Mouse (Mus musculus): ENCODE data around the gene Tcfl5. TPM values are rescaled to one million over a fixed set of nuclear protein-coding genes. Genes with fewer than 3 reads are reported as not detected.

Gene Tcfl5
- 0.29 and 0.50 TPM in 2 replicates for polyA plus RNA-seq (2015; fragmentation: Nextera tagmentation; extraction: Ambion mirVana)

DNA sequence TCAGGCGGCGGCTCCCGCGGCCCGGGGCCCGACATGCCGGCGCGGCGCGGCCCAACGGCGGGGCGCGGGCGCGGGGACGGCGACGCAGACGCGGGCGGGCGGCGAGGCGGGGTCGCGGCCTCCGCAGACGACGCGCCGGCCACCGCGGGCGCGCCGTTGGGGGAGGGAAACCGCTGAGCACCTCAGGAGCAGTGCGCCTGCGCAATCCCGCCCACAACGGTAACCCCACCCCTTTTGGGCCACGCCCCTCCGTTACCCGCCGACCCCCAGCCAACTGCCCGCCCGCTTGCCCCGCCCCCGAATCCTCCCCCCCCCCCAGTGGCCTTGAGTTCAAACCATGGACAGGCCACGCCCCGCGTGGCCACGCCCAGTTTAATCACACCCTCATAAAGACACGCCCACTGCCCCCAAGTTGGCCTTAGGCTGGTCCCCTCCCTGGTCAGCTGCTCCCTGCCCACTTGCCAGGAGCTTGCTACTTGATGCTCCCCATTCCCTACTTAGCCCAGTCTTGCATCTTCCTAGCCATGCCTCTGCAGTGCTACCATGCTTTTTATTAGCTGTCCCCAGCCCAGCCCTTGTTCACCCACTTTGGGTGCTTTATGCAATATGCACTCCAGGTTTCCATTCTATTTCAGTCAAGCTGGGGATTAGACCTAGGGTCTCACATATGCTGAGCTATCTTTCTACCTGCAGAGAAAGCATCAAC is at the start of gene Tcfl5:
TSS of gene Tcfl5 (minus strand) at position 154 of the 706 bp plus-strand sequence.
- peak within 1 kb of the TSS; percentile 36 for H3K4me3 ChIP-seq
- H3K4me2 ChIP-seq (replicated peaks), result peak within 1 kb of the TSS; percentile 36
- no peak within 1 kb of the TSS for H3K27ac ChIP-seq (replicated peaks)
- H3K9me3 ChIP-seq, result peaks cover 19% of the 10 kb centered on the region
- H3K9ac ChIP-seq (replicated peaks), result no peak within 1 kb of the TSS
- H3K36me3 ChIP-seq, result no peaks in the 10 kb centered on the region
- ATAC-seq (replicated peaks), result no peak
- H3K4me1 ChIP-seq, result no peaks in the 10 kb centered on the region
- 5% methylated on average over 54 of the region's 56 CpGs for WGBS
- peaks cover 50% of the 10 kb centered on the region for H3K27me3 ChIP-seq

DNA sequence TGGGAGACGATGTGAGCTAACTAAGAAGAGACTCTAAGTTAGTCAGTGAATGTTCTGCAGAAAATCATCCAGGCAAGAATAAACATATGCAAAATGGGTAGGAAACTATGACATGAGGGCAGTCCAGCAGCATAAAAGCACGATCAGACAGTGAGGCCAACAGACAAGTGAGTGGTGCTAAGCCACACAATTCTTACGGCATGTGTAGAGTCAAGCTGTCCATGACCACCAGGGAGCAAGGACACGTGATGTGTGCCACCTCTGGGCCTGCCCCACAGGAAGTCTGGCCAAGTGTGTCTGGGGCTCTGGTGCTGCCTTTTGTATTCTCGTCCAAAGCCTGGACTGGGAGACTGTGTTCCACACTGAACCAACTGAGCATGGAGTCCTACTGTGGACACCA is 47.3 kb upstream of the Tcfl5 start:
- Histone ChIP-seq H3K27me3 (no peaks in the 10 kb centered on the region), H3K27ac (replicated peaks) (no peak overlapping the region), H3K9me3 (no peaks in the 10 kb centered on the region), H3K4me2 (replicated peaks) (no peak overlapping the region), H3K9ac (replicated peaks) (no peak overlapping the region), H3K4me3 (no peak overlapping the region), H3K4me1 (peaks cover 15% of the 10 kb centered on the region), H3K36me3 (peaks cover 60% of the 10 kb centered on the region)
- no peak for ATAC-seq (replicated peaks)
- WGBS, result 91% methylated on average over 5 of the region's 5 CpGs

DNA sequence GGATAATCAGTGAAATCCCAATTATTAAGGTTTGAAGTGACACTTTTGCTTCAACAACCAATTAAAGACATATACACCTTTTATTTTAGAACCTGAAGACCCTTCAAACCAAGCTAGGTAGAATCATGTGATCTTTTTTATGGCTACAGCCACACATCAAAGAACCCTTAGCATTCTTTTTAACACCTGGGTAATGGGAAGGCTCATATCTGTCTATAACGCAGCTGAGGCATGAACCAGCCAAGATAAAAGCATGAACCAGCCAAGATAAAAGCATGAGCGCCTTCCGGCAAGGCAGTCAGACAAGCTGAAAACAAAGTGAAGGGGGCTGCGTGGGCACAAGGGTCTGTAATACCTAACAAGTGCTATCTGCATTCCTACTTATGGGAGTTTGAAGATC is 41.5 kb upstream of the Tcfl5 start:
- H3K27ac ChIP-seq (replicated peaks), result no peak overlapping the region
- H3K4me3 ChIP-seq, result no peak overlapping the region
- H3K36me3 ChIP-seq, result peaks cover 87% of the 10 kb centered on the region
- no peaks in the 10 kb centered on the region for H3K9me3 ChIP-seq
- no peak for ATAC-seq (replicated peaks)
- no peaks in the 10 kb centered on the region for H3K27me3 ChIP-seq
- H3K4me1 ChIP-seq, result no peaks in the 10 kb centered on the region
- WGBS, result 93% methylated on average over 4 of the region's 4 CpGs
- H3K4me2 ChIP-seq (replicated peaks), result no peak overlapping the region
- no peak overlapping the region for H3K9ac ChIP-seq (replicated peaks)

DNA sequence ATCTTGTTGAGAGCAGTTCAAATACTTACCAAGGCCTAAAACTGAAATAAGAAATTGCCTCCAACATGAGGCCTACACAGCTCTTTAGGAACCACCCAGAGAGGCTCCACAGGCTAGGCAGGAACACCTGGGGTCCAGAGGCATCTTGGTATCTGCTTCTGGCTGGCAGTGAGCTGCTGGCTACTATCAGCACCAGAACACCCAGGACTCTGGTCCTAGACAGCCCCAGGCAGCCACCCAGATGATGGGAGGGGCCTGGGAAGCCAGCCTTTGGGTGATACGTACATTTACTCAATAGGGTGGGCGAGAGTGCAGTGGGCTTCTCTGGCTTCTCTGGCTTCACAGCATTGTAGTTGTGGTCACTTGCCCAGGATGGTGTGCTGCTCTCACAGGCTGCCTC is 41.0 kb upstream of the Tcfl5 start:
- no peaks in the 10 kb centered on the region for H3K9me3 ChIP-seq
- no peaks in the 10 kb centered on the region for H3K4me1 ChIP-seq
- ATAC-seq (replicated peaks), result no peak
- H3K27me3 ChIP-seq, result no peaks in the 10 kb centered on the region
- no peak overlapping the region for H3K4me2 ChIP-seq (replicated peaks)
- no peak overlapping the region for H3K4me3 ChIP-seq
- H3K9ac ChIP-seq (replicated peaks), result no peak overlapping the region
- 75% methylated on average over 2 of the region's 2 CpGs for WGBS
- peaks cover 82% of the 10 kb centered on the region for H3K36me3 ChIP-seq
- H3K27ac ChIP-seq (replicated peaks), result no peak overlapping the region

DNA sequence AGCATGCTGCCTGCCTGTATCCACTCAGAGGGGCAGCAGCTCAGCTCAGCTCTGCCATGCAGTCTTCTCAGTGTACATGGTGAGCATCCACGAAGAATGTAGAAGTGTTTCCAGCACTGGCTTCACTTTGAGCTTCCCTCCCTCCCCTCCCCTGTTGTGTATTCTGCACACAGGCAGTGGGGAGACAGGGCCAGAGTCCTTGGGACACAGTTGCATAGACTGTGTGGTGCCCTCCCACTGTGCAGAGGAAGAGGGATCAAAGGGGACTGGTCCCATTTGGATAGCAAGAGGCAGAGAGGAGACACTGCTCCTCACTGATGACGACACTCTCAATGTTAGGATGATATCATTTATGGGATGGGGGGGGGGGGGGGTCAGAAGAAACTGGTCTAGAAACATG is 38.7 kb upstream of the Tcfl5 start:
- Histone ChIP-seq H3K4me3 (no peak overlapping the region), H3K4me1 (no peaks in the 10 kb centered on the region), H3K9ac (replicated peaks) (no peak overlapping the region), H3K4me2 (replicated peaks) (no peak overlapping the region), H3K36me3 (peaks cover 59% of the 10 kb centered on the region), H3K27ac (replicated peaks) (no peak overlapping the region), H3K9me3 (no peaks in the 10 kb centered on the region), H3K27me3 (no peaks in the 10 kb centered on the region)
- 72% methylated on average over 2 of the region's 2 CpGs for WGBS
- ATAC-seq (replicated peaks), result no peak

DNA sequence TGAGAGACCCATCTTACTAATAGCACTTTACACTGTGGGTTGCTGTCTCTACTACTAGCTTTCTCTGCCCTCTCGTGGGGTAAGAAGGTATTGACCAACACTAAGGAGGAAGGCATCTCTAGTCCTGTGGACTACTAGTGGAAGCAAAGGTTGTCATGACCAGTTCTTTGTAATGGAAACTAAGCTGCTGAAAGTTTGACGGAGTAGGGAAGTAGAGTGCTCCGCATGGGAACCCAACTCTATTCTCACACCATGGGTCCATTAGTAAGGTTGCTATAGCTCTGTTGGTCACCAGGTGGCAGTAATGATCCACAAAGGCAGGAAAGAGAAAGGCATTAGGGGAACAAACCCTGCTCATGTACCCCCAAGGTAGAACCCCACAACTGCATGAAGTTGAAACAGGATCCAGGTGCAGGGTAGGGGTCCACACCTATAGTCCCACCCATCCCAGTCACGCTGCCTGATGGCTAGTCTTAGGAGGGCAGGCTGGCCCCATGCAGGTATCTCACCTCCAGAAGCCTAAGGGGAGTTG is 36.2 kb upstream of the Tcfl5 start:
- Histone ChIP-seq H3K9ac (replicated peaks) (no peak overlapping the region), H3K4me1 (no peaks in the 10 kb centered on the region), H3K27ac (replicated peaks) (no peak overlapping the region), H3K36me3 (peaks cover 47% of the 10 kb centered on the region), H3K4me3 (no peak overlapping the region), H3K27me3 (no peaks in the 10 kb centered on the region), H3K4me2 (replicated peaks) (no peak overlapping the region), H3K9me3 (no peaks in the 10 kb centered on the region)
- 24% methylated on average over 4 of the region's 4 CpGs for WGBS
- ATAC-seq (replicated peaks), result peak; percentile 69; the same call in 1 of the 2 replicates

DNA sequence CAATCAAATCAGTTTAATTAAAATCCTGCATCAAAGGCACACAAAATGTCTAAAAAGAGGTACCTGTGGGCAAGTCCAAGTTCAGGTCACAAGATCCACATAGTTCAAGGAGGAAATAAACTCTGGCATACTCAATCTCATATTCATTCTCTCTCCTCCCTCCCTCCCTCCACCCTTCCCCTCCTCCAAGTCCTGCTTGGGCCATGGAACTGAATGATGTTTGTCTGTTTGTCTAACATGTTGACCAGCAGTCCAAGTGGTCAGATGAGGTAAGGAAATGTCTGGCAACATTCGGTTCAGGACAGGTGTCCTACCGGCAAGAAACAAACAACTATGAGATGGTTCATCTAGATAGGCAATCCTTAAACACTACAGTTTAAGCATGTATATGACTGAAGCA is 34.2 kb upstream of the Tcfl5 start:
- Histone ChIP-seq H3K4me1 (no peaks in the 10 kb centered on the region), H3K27me3 (no peaks in the 10 kb centered on the region), H3K27ac (replicated peaks) (no peak overlapping the region), H3K9me3 (no peaks in the 10 kb centered on the region), H3K9ac (replicated peaks) (no peak overlapping the region), H3K4me2 (replicated peaks) (no peak overlapping the region), H3K36me3 (peaks cover 47% of the 10 kb centered on the region), H3K4me3 (no peak overlapping the region)
- no peak for ATAC-seq (replicated peaks)
- WGBS, result 90% methylated on average over 2 of the region's 2 CpGs

DNA sequence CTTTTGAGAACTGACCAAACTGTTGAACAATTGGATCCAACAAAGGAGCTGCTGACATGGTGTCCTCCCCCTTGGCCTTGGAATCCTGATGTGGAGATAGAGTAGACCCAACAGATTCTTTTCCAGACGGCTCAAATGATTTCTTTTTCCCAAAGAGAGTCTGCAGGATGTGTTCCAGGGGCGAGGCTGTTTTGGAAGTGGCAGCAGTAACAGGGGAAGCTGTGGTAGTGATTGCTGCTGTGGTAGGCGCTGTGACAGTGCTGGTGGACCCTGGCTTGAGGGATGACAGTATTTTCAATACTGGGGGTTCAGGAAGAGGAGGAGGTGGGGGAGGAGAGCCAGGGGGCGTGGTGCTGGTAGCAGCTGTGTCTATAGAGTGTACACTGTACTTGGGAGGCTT is 19.5 kb upstream of the Tcfl5 start:
- 90% methylated on average over 4 of the region's 4 CpGs for WGBS
- Histone ChIP-seq H3K4me1 (peaks cover 7% of the 10 kb centered on the region), H3K36me3 (peaks cover 38% of the 10 kb centered on the region)

DNA sequence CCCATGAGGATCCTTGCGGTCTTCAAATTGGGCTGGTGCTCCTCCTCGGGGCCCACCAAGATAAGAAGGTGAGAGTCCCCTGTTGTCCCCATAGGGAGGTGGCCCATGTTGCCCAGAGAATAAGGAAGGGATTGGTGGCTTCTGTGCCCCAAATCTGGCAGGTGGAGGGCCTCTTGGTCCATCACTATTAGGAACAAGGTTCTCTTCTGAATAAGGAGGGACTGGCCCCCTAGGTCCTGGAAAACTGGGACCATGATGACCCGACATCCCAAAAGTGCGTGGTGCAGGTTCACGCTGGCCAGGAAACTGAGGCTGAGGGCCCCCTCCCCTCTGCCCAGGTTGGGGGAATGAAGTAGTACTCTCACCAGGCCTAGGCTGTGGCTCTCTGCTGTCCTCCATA is 18.0 kb upstream of the Tcfl5 start:
- Histone ChIP-seq H3K27me3 (no peaks in the 10 kb centered on the region), H3K4me3 (no peak overlapping the region), H3K27ac (replicated peaks) (no peak overlapping the region), H3K4me1 (peaks cover 7% of the 10 kb centered on the region), H3K36me3 (peaks cover 23% of the 10 kb centered on the region), H3K9ac (replicated peaks) (no peak overlapping the region), H3K4me2 (replicated peaks) (no peak overlapping the region), H3K9me3 (no peaks in the 10 kb centered on the region)
- ATAC-seq (replicated peaks), result no peak
- 97% methylated on average over 5 of the region's 5 CpGs for WGBS

More for the DNA sequence above, 19.5 kb upstream of the Tcfl5 start:
- no peak overlapping the region for H3K9ac ChIP-seq (replicated peaks)
- no peak overlapping the region for H3K4me2 ChIP-seq (replicated peaks)
- no peak overlapping the region for H3K4me3 ChIP-seq
- H3K27ac ChIP-seq (replicated peaks), result no peak overlapping the region
- H3K9me3 ChIP-seq, result no peaks in the 10 kb centered on the region
- no peak for ATAC-seq (replicated peaks)
- no peaks in the 10 kb centered on the region for H3K27me3 ChIP-seq

DNA sequence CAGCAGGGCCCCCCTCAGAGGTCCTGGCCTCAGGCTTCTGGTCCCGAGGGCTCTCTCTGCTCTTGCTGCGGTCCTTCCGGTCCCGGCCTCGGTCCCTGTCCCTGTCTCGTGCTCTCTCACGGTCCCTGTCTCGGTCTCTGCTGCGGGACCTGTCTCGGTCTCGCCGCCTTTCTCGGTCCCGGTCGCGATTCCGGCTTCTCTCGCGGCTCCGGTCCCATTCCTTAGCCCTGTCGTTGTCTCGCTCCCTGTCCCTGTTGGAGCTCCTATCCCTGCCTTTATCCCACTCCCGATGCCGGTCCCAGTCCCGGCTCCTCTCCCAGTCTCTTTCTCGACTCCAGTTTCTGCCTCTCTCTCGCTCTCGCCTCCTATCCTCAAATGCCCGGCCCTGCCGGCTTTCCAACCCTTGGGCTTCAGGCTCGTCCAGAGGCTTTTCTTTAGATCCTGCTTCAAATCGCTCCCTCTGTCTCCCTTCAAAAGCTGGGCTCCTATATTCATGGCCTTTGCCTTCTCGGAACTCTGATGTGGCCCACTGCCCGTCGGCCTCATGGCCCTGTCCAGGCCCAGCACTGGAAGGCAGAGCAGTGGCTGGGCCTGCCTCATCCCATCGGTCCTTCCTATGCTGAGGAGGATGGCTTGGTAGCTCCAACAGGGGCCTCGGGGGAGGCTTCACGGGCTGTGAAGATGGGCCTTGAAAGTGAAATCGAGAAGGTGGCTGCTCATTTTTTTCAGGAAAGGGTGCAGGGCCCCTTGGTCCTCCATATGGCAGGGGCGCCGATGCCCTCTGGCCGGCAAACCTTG is 17.0 kb upstream of the Tcfl5 start:
- H3K4me1 ChIP-seq, result peaks cover 7% of the 10 kb centered on the region
- no peaks in the 10 kb centered on the region for H3K27me3 ChIP-seq
- no peak overlapping the region for H3K4me3 ChIP-seq
- peak overlapping the region; percentile 16; the same call in 1 of the 2 replicates for H3K9ac ChIP-seq (replicated peaks)
- peaks cover 13% of the 10 kb centered on the region for H3K36me3 ChIP-seq
- H3K4me2 ChIP-seq (replicated peaks), result peak overlapping the region; percentile 38
- 25% methylated on average over 42 of the region's 42 CpGs for WGBS
- H3K27ac ChIP-seq (replicated peaks), result no peak overlapping the region
- 0 out of 2 replicates have a peak, but pooled peaks have one; percentile 11 for ATAC-seq (replicated peaks)
- no peaks in the 10 kb centered on the region for H3K9me3 ChIP-seq

DNA sequence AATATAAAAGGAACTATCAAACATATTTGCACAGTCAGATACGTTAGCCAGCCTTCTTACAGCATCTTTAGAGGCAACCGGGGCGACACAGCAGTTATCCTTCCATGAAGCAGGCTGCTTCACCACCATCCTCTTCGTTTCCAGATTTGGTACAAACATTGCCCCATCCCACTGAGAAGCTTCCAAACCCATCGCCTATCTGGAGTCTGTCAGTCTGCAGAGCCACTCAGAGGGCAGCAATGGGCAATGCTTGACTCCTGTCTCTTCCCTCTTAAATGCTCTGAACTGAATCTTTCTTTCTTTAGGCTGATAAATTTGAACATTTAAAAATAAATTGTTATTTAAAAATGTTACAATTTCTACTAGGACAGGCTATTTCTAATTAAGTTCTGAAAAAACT is 15.9 kb upstream of the Tcfl5 start:
- Histone ChIP-seq H3K9me3 (no peaks in the 10 kb centered on the region), H3K36me3 (peaks cover 13% of the 10 kb centered on the region), H3K9ac (replicated peaks) (no peak overlapping the region), H3K4me3 (no peak overlapping the region), H3K27me3 (no peaks in the 10 kb centered on the region), H3K4me2 (replicated peaks) (no peak overlapping the region), H3K27ac (replicated peaks) (no peak overlapping the region), H3K4me1 (peaks cover 7% of the 10 kb centered on the region)
- 91% methylated on average over 5 of the region's 5 CpGs for WGBS
- ATAC-seq (replicated peaks), result no peak

DNA sequence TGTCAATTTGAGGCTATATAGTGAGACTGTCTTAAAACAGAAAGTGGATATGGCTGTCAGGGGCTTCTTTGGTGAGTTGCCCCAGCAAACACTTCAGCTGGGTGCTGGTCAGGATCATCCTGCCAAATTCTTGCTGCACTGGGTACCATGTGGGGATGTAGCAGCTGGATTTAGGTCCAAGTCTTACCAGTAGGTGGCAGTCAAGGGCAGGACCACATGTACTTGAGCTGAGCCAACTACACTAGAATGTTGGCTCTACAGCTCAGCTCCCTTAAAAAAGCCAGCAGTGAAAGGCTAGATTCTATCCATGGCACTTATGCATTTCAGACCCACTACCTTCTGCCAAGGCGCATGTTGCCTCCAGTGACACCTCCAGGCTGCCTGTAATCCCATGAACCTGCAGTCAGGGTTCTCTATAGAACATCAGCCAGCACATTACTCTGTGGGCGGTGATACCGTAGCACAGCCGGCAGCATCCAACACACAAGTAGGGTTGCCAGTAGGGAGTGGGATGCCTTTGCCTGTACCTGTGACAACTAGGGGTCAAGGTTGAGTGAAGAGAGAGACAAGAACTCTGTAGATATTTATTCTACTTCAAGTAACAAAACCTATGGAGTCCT is 15.0 kb upstream of the Tcfl5 start:
- ATAC-seq (replicated peaks), result peak; percentile 57; the same call in 1 of the 2 replicates
- 67% methylated on average over 4 of the region's 4 CpGs for WGBS

More for the DNA sequence above, 15.0 kb upstream of the Tcfl5 start:
- peaks cover 13% of the 10 kb centered on the region for H3K36me3 ChIP-seq
- no peak overlapping the region for H3K4me3 ChIP-seq
- H3K9me3 ChIP-seq, result no peaks in the 10 kb centered on the region
- H3K4me2 ChIP-seq (replicated peaks), result no peak overlapping the region
- H3K9ac ChIP-seq (replicated peaks), result no peak overlapping the region
- no peaks in the 10 kb centered on the region for H3K27me3 ChIP-seq
- no peak overlapping the region for H3K27ac ChIP-seq (replicated peaks)
- H3K4me1 ChIP-seq, result peaks cover 7% of the 10 kb centered on the region

All from forebrain, embryonic 15.5 days (tissue).